Mouse (Mus musculus) stomach, postnatal 0 days (tissue): ENCODE results near the gene Ccnd1. TPM values are rescaled to one million over a fixed set of nuclear protein-coding genes. Genes with fewer than 3 reads are reported as not detected.

ENCODE experiments used
- ATAC-seq: fragments of 200-750 bp; cut with Nextera tagmentation; 2 replicates; pipeline ENCODE4 v1.8.0; 2017; ENCODE audit not compliant: low FRiP score, low TSS enrichment
- DNase-seq: peaks from one replicate; pipeline ENCODE4 v3.0.0-alpha.2; 2016; ENCODE audit warnings: low spot score
- H3K27ac ChIP-seq: fragments of 300-500 bp; sonication (generic); replicated peaks from 2 replicates; pipeline ENCODE4 v1.5.1; 2014; ENCODE audit warnings: mild to moderate bottlenecking, control low read depth
- H3K27me3 ChIP-seq: fragments of 300-500 bp; sonication (generic); 2 replicates; pipeline ENCODE4 v1.6.1; 2014; ENCODE audit warnings: low read length; ENCODE audit not compliant: control insufficient read depth, insufficient read depth
- H3K36me3 ChIP-seq: fragments of 300-500 bp; sonication (generic); 2 replicates; pipeline ENCODE4 v1.6.1; 2014; ENCODE audit warnings: low read length, mixed read lengths; ENCODE audit not compliant: control insufficient read depth, insufficient read depth
- H3K4me1 ChIP-seq: fragments of 300-500 bp; sonication (generic); replicated peaks from 2 replicates; pipeline ENCODE4 v1.6.1; 2014; ENCODE audit warnings: antibody characterized with exemption; ENCODE audit not compliant: control insufficient read depth, insufficient read depth
- H3K4me2 ChIP-seq: fragments of 300-500 bp; sonication (generic); replicated peaks from 2 replicates; pipeline ENCODE4 v1.6.1; 2014; ENCODE audit warnings: low read depth, mild to moderate bottlenecking, control low read depth, moderate library complexity
- H3K4me3 ChIP-seq: fragments of 300-500 bp; sonication (generic); 2 replicates; pipeline ENCODE4 v1.5.1; 2014; ENCODE audit warnings: low read depth, low read length, control low read depth
- H3K9ac ChIP-seq: fragments of 300-500 bp; sonication (generic); 2 replicates; pipeline ENCODE4 v1.6.1; 2014; ENCODE audit warnings: mild to moderate bottlenecking, low read length, control low read depth, mixed read lengths
- H3K9me3 ChIP-seq: fragments of 300-500 bp; sonication (generic); 2 replicates; pipeline ENCODE4 v1.6.1; 2016; ENCODE audit warnings: low read length; ENCODE audit not compliant: control insufficient read depth
- CTCF ChIP-seq: IDR thresholded peaks from 2 replicates; pipeline ENCODE4 v1.5.1; 2016; ENCODE audit warnings: antibody characterized with exemption, low read depth, mild to moderate bottlenecking, moderate library complexity
- EP300 ChIP-seq: optimal IDR thresholded peaks from 2 replicates; pipeline ENCODE3; 2016; ENCODE audit warnings: antibody characterized with exemption
- WGBS: fragments of 180-500 bp; shearing (Covaris S2); extraction: QIAGEN DNeasy Blood & Tissue Kit; methylation state at CpG from one replicate; pipeline ENCODE4 v1.1.7; 2014; 5-methylcytosine and 5-hydroxymethylcytosine counted together
- polyA plus RNA-seq: library from polyadenylated mRNA; unstranded; fragments of >200 nt; fragmentation: Nextera tagmentation; extraction: Ambion mirVana; gene quantifications from 2 replicates; pipeline ENCODE4 v1.2.1, GENCODE M21; 2015

The Ccnd1 gene
- polyA plus RNA-seq, 1 experiment from 2014 or later = 38.7 TPM

GRCm38 (mm10) chr7:144932389-144932937, 7.3 kb downstream of the Ccnd1 start:
- H3K9me3 ChIP-seq = no peaks in the 10 kb centered on the region
- TF ChIP-seq CTCF (no peak), EP300 (no peak)
- no peak overlapping the region for H3K27ac ChIP-seq
- H3K27me3 ChIP-seq = no peaks in the 10 kb centered on the region
- no peak for ATAC-seq
- peaks cover 12% of the 10 kb centered on the region for H3K36me3 ChIP-seq
- no peak overlapping the region for H3K4me3 ChIP-seq
- H3K4me2 ChIP-seq = no peak overlapping the region
- H3K9ac ChIP-seq = no peak overlapping the region
- no peaks in the 10 kb centered on the region for H3K4me1 ChIP-seq
- WGBS = 76% methylated on average over 16 of the region's 18 CpGs
- no peak for DNase-seq

- H3K9me3 ChIP-seq = no peaks in the 10 kb centered on the region
- H3K27ac ChIP-seq = no peak overlapping the region
- H3K4me3 ChIP-seq = no peak overlapping the region
- H3K9ac ChIP-seq = no peak overlapping the region
- 20% methylated on average over 3 of the region's 3 CpGs for WGBS
- ATAC-seq = no peak
- H3K27me3 ChIP-seq = no peaks in the 10 kb centered on the region
- H3K4me2 ChIP-seq = no peak overlapping the region
- TF ChIP-seq CTCF (peak; percentile 68), EP300 (no peak)
- H3K4me1 ChIP-seq = no peaks in the 10 kb centered on the region
- H3K36me3 ChIP-seq = peaks cover 12% of the 10 kb centered on the region
- DNase-seq = peak; percentile 35
Measured at GRCm38 (mm10) chr7:144931778-144932177, 7.9 kb downstream of the Ccnd1 start.

- no peaks in the 10 kb centered on the region for H3K4me1 ChIP-seq
- no peak for TF ChIP-seq CTCF
- no peak for TF ChIP-seq EP300
- no peaks in the 10 kb centered on the region for H3K27me3 ChIP-seq
- peaks cover 12% of the 10 kb centered on the region for H3K36me3 ChIP-seq
- H3K27ac ChIP-seq = no peak overlapping the region
- 70% methylated on average over 5 of the region's 5 CpGs for WGBS
- no peak overlapping the region for H3K4me2 ChIP-seq
- no peak overlapping the region for H3K4me3 ChIP-seq
- H3K9me3 ChIP-seq = no peaks in the 10 kb centered on the region
- ATAC-seq (no peak), DNase-seq (no peak)
- no peak overlapping the region for H3K9ac ChIP-seq
Measured at GRCm38 (mm10) chr7:144929931-144930330, 9.8 kb downstream of the Ccnd1 start.

GRCm38 (mm10) chr7:144929506-144929905, 10.2 kb downstream of the Ccnd1 start:
- Histone ChIP-seq H3K27me3 (no peaks in the 10 kb centered on the region), H3K27ac (no peak overlapping the region), H3K4me3 (no peak overlapping the region), H3K36me3 (peaks cover 10% of the 10 kb centered on the region), H3K9ac (no peak overlapping the region), H3K9me3 (no peaks in the 10 kb centered on the region), H3K4me2 (no peak overlapping the region), H3K4me1 (no peaks in the 10 kb centered on the region)
- DNase-seq = peak; percentile 44
- 55% methylated on average over 8 of the region's 8 CpGs for WGBS
- peak; percentile 45 for ATAC-seq
- no peak for TF ChIP-seq CTCF
- TF ChIP-seq EP300 = no peak

GRCm38 (mm10) chr7:144928889-144929210, 10.9 kb downstream of the Ccnd1 start:
- Histone ChIP-seq H3K4me1 (no peaks in the 10 kb centered on the region), H3K9ac (no peak overlapping the region), H3K27ac (no peak overlapping the region), H3K9me3 (no peaks in the 10 kb centered on the region), H3K27me3 (no peaks in the 10 kb centered on the region), H3K4me3 (no peak overlapping the region), H3K4me2 (no peak overlapping the region), H3K36me3 (peaks cover 7% of the 10 kb centered on the region)
- no peak for ATAC-seq
- TF ChIP-seq EP300 (no peak), CTCF (no peak)
- WGBS = 70% methylated on average over 6 of the region's 6 CpGs
- DNase-seq = no peak

- WGBS = 81% methylated on average over 4 of the region's 4 CpGs
- Histone ChIP-seq H3K9ac (no peak overlapping the region), H3K36me3 (peaks cover 5% of the 10 kb centered on the region), H3K4me1 (no peaks in the 10 kb centered on the region), H3K4me3 (no peak overlapping the region), H3K4me2 (no peak overlapping the region), H3K9me3 (no peaks in the 10 kb centered on the region), H3K27ac (no peak overlapping the region), H3K27me3 (no peaks in the 10 kb centered on the region)
- 0 out of 2 replicates have a peak, but pooled peaks have one; percentile 15 for ATAC-seq
- DNase-seq = no peak
- TF ChIP-seq EP300 = no peak
- TF ChIP-seq CTCF = no peak
Measured at GRCm38 (mm10) chr7:144928009-144928888, 11.5 kb downstream of the Ccnd1 start.
